Mouse (Mus musculus) ES-Bruce4 (cell line): ENCODE results near the gene Eif4enif1.
"Not testable (repeated sequence)": the region's sequence is repeated elsewhere in the genome, so short reads cannot be mapped to it uniquely, and the experiment has no call there.

Source experiments
- CTCF ChIP-seq: IDR thresholded peaks from one replicate; pipeline ENCODE4 v1.8.1; 2011; ENCODE audit warnings: low read depth, low read length
- EP300 ChIP-seq: IDR thresholded peaks from 2 replicates; pipeline ENCODE4 v1.6.1; 2011; ENCODE audit warnings: low read depth, low read length; ENCODE audit not compliant: insufficient read depth
- POLR2A ChIP-seq: IDR thresholded peaks from one replicate; pipeline ENCODE4 v1.8.1; 2011; ENCODE audit warnings: low read length; ENCODE audit not compliant: insufficient read depth

GRCm38 (mm10) chr11:3161370-3161769 is 40.8 kb upstream of the Eif4enif1 start:
- not testable (repeated sequence) for TF ChIP-seq POLR2A, CTCF, EP300
